Mouse (Mus musculus) heart, embryonic 14.5 days (tissue): ENCODE measurements around the gene Serp2. TPM values are rescaled to one million over a fixed set of nuclear protein-coding genes. Genes with fewer than 3 reads are reported as not detected.
"Not testable (repeated sequence)": the region's sequence is repeated elsewhere in the genome, so short reads cannot be mapped to it uniquely, and the experiment has no call there.

Experiments used
- ATAC-seq: fragments of 200-750 bp; cut with Nextera tagmentation; 2 replicates; pipeline ENCODE4 v1.8.0; 2017; ENCODE audit warnings: low read depth, moderate TSS enrichment; ENCODE audit not compliant: insufficient number of reproducible peaks, insufficient read depth, low FRiP score
- H3K27ac ChIP-seq, 2 experiments: fragments of 200-500 bp in 1 of 2; fragments of 300-500 bp in 1 of 2; sonication (generic) in 1 of 2; replicated peaks in 1 of 2; 2 replicates each; pipeline ENCODE4 v1.5.1; 2012 to 2014; ENCODE audit warnings: low read depth in 2 of 2, low read length in 2 of 2, control low read depth in 1 of 2, mild to moderate bottlenecking in 1 of 2, mixed read lengths in 1 of 2; ENCODE audit not compliant: control insufficient read depth in 1 of 2, insufficient read depth in 1 of 2
- H3K27me3 ChIP-seq: fragments of 300-500 bp; sonication (generic); 2 replicates; pipeline ENCODE4 v1.6.1; 2014; ENCODE audit warnings: mild to moderate bottlenecking, low read length, control low read depth; ENCODE audit not compliant: control insufficient read depth, insufficient read depth
- H3K36me3 ChIP-seq: fragments of 300-500 bp; sonication (generic); 2 replicates; pipeline ENCODE4 v1.6.1; 2014; ENCODE audit warnings: mild to moderate bottlenecking, control low read depth, low read length, mixed read lengths; ENCODE audit not compliant: control insufficient read depth, insufficient read depth
- H3K4me1 ChIP-seq, 2 experiments: fragments of 200-500 bp in 1 of 2; fragments of 300-500 bp in 1 of 2; sonication (generic) in 1 of 2; 2 replicates each; pipeline ENCODE4 v1.6.1; 2012 to 2014; ENCODE audit warnings: low read length in 2 of 2, control low read depth in 1 of 2, mixed read lengths in 1 of 2; ENCODE audit not compliant: control insufficient read depth in 2 of 2, insufficient read depth in 2 of 2
- H3K4me2 ChIP-seq: fragments of 300-500 bp; sonication (generic); 2 replicates; pipeline ENCODE4 v1.6.1; 2014; ENCODE audit warnings: mild to moderate bottlenecking, low read length
- H3K4me3 ChIP-seq, 2 experiments: fragments of 200-500 bp in 1 of 2; fragments of 300-500 bp in 1 of 2; sonication (generic) in 1 of 2; 2 replicates each; pipeline ENCODE4 v1.5.1; 2012 to 2014; ENCODE audit warnings: low read length in 2 of 2, mild to moderate bottlenecking in 2 of 2, control low read depth in 1 of 2, low read depth in 1 of 2, moderate library complexity in 1 of 2; ENCODE audit not compliant: control insufficient read depth in 1 of 2, insufficient read depth in 1 of 2
- H3K9ac ChIP-seq: fragments of 300-500 bp; sonication (generic); 2 replicates; pipeline ENCODE4 v1.6.1; 2014; ENCODE audit warnings: mild to moderate bottlenecking, low read length
- H3K9me3 ChIP-seq: fragments of 300-500 bp; sonication (generic); 2 replicates; pipeline ENCODE4 v1.6.1; 2016; ENCODE audit warnings: low read length, control low read depth; ENCODE audit not compliant: control insufficient read depth
- WGBS: fragments of 180-500 bp; shearing (Covaris S2); extraction: QIAGEN DNeasy Blood & Tissue Kit; methylation state at CpG from one replicate; pipeline ENCODE4 v1.1.7; 2014; 5-methylcytosine and 5-hydroxymethylcytosine counted together
- polyA plus RNA-seq: library from polyadenylated mRNA; unstranded; fragments of >200 nt; fragmentation: Nextera tagmentation; extraction: Ambion mirVana; gene quantifications from 2 replicates; pipeline ENCODE4 v1.2.1, GENCODE M21; 2014

Gene Serp2
- polyA plus RNA-seq, 1 experiment from 2014 or later: 9.5 TPM

DNA sequence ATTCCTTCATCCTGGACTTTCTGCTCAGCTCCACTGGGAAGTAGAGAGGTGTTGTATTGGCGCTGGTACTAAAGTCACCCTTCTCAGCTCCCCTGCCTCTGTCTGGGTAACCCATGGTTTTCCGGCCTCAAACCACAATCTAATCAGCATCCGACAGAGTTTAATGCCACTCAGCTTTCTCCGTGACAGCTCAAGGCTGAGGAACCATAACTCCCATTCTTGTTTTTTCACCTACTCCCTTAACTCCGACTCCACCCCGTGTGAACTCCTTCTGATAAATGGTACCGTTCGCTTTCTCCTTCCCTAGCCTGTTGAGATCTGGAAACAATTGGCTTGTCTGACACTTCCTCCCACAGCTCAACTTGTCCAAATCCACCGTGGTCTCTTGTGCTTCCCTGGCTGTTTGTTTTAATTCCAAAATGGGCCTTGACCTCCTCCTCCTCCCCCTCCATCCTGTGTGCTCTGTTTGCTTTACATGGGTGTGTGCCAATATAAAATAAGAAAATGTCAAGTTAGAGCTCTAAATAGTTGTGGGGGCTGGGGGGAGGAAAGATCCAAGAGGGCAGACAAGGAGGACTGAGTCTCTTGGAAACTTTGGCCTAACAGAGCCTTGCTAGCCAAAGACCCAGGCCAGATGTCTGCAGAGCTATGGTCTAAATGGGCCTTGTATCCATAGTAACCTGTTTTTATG is 12.7 kb upstream of the Serp2 start:
- Histone ChIP-seq H3K4me3 (no peak overlapping the region), H3K27me3 (no peaks in the 10 kb centered on the region), H3K4me1 (peaks cover 0 to 10% of the 10 kb centered on the region in 2 experiments; a peak in 2 of 4 replicates), H3K36me3 (no peaks in the 10 kb centered on the region), H3K9ac (no peak overlapping the region), H3K9me3 (no peaks in the 10 kb centered on the region), H3K4me2 (no peak overlapping the region), H3K27ac (peak overlapping the region; percentile 26 to 37; a peak in 3 of 4 replicates)
- ATAC-seq: peak; percentile 68
- WGBS: 24% methylated on average over 9 of the region's 9 CpGs

DNA sequence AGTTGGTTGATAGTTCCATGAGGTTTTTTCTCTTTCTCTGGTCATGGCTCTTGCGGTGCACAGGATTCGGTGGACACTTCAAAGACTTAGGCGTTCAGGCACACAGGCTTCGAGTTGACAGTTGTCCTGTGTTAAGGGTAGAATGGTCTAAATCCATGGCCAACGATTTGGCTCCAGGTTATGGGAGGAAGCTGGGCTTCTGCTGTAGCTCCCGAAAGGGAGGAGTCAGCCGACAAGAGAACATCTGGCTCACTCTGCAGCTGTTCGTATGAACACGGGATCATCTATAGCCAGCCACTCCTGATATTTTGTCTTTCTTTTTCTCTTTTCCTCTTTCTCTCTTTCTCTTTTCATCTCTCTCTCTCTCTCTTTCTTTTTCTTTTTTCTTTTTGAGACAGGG is 11.9 kb upstream of the Serp2 start:
- Histone ChIP-seq H3K4me2 (no peak overlapping the region), H3K27me3 (no peaks in the 10 kb centered on the region), H3K27ac (no peak overlapping the region), H3K9me3 (no peaks in the 10 kb centered on the region), H3K4me1 (peaks cover 0 to 10% of the 10 kb centered on the region in 2 experiments; a peak in 2 of 4 replicates), H3K9ac (no peak overlapping the region), H3K4me3 (no peak overlapping the region), H3K36me3 (no peaks in the 10 kb centered on the region)
- no peak for ATAC-seq
- WGBS: 71% methylated on average over 9 of the region's 9 CpGs

- Histone ChIP-seq H3K27ac (no peak overlapping the region), H3K4me1 (peaks cover 0 to 10% of the 10 kb centered on the region in 2 experiments; a peak in 2 of 4 replicates), H3K9me3 (no peaks in the 10 kb centered on the region), H3K9ac (no peak overlapping the region), H3K36me3 (no peaks in the 10 kb centered on the region), H3K4me3 (no peak overlapping the region), H3K4me2 (no peak overlapping the region), H3K27me3 (no peaks in the 10 kb centered on the region)
- 53% methylated on average over 1 of the region's 1 CpGs for WGBS
- no peak for ATAC-seq
These were observed 10.6 kb upstream of the Serp2 start for GRCm38 (mm10) chr14:76567280-76567679.

DNA sequence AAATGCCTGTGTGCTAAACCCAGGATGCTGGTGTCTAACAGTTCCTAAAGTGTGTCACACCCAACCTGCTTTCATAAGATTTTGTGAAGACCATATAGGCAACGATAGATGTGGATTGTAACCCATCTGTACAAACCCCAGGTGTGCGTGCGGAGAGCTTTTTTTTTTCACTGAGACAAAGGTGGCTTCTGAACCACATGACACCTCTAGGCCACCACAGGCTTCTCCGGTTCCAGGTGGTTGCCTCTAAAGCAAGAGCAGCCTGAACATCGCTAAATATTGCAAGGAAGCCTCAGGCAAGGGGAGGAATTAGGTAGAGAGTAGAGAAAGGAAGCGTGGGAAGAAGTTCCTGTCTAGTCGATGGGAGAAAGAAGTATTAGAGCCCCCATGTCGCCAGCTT is 10.0 kb upstream of the Serp2 start:
- H3K36me3 ChIP-seq: no peaks in the 10 kb centered on the region
- no peaks in the 10 kb centered on the region for H3K9me3 ChIP-seq
- no peak overlapping the region for H3K9ac ChIP-seq
- H3K4me1 ChIP-seq: peaks cover 0 to 10% of the 10 kb centered on the region in 2 experiments; a peak in 2 of 4 replicates
- H3K27ac ChIP-seq: no peak overlapping the region
- no peak overlapping the region for H3K4me2 ChIP-seq
- H3K4me3 ChIP-seq: no peak overlapping the region
- no peak for ATAC-seq
- WGBS: 84% methylated on average over 8 of the region's 8 CpGs
- H3K27me3 ChIP-seq: no peaks in the 10 kb centered on the region

- Histone ChIP-seq H3K9me3 (no peaks in the 10 kb centered on the region), H3K27ac (no peak overlapping the region), H3K36me3 (no peaks in the 10 kb centered on the region), H3K4me2 (no peak overlapping the region), H3K4me1 (peaks cover 1 to 11% of the 10 kb centered on the region in 2 experiments; a peak in 3 of 4 replicates), H3K27me3 (no peaks in the 10 kb centered on the region), H3K4me3 (no peak overlapping the region), H3K9ac (no peak overlapping the region)
- ATAC-seq: no peak
- WGBS: 85% methylated on average over 4 of the region's 4 CpGs
These were observed 9.5 kb upstream of the Serp2 start for GRCm38 (mm10) chr14:76566193-76566592.

DNA sequence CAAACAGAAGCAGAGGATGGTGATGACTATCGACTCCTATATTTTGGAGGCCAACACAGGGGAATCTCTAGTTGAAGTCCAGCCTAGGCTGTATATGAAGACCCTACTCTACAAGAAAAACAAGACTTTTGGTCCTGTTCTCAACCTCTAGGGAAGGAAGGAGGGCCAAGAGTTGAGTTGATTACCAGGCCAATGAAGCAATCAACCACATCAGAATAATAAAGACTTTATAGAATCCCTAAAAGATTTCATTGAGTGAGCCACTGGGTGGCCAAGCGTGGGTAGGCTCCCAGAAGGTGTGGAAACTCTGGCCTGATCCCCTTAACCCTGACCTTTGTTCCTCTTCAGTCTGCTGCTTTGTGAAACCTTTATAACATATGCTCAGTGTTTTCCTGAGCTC is 2.5 kb upstream of the Serp2 start:
- no peaks in the 10 kb centered on the region for H3K36me3 ChIP-seq
- no peak for ATAC-seq
- no peak overlapping the region for H3K27ac ChIP-seq
- no peaks in the 10 kb centered on the region for H3K9me3 ChIP-seq
- H3K27me3 ChIP-seq: no peaks in the 10 kb centered on the region
- H3K4me1 ChIP-seq: peaks cover 15 to 17% of the 10 kb centered on the region in 2 experiments
- 86% methylated on average over 2 of the region's 2 CpGs for WGBS
- no peak overlapping the region for H3K4me2 ChIP-seq
- H3K4me3 ChIP-seq: no peak overlapping the region
- H3K9ac ChIP-seq: no peak overlapping the region

DNA sequence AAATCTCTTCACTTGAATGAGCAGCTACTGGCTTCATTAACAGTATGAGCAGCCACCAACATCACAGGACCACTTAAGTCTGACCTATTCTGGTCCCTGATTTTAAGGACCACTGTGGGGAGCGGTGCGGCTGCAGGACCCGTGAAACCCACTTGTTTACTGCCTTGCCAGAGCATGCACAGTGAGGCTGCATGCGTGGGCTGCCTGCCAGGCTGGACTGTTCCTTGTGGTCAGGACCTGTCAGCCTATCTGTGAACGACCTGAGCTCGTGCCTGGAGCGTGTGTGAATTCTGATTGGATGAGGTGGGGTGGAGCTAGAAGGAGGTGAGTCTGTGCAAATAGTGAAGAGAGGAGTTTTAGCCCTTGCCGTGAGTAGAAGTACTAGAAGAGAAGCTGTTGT is 1.5 kb upstream of the Serp2 start:
- H3K4me3 ChIP-seq, ATAC-seq, H3K9ac ChIP-seq, H3K36me3 ChIP-seq, H3K27me3 ChIP-seq, H3K27ac ChIP-seq, H3K9me3 ChIP-seq: not testable (repeated sequence)
- Histone ChIP-seq H3K4me1 (peaks cover 15 to 17% of the 10 kb centered on the region in 2 experiments), H3K4me2 (peak overlapping the region; percentile 44)
- 23% methylated on average over 8 of the region's 8 CpGs for WGBS
